Mouse (Mus musculus) heart, embryonic 14.5 days (tissue): ENCODE data around the gene Ms4a3. TPM values are rescaled to one million over a fixed set of nuclear protein-coding genes. Genes with fewer than 3 reads are reported as not detected.

Experiments
- ATAC-seq: fragments of 200-750 bp; cut with Nextera tagmentation; 2 replicates; pipeline ENCODE4 v1.8.0; 2017; ENCODE audit warnings: low read depth, moderate TSS enrichment; ENCODE audit not compliant: insufficient number of reproducible peaks, insufficient read depth, low FRiP score
- H3K27ac ChIP-seq, 2 experiments: fragments of 200-500 bp in 1 of 2; fragments of 300-500 bp in 1 of 2; sonication (generic) in 1 of 2; replicated peaks in 1 of 2; 2 replicates each; pipeline ENCODE4 v1.5.1; 2012 to 2014; ENCODE audit warnings: low read depth in 2 of 2, low read length in 2 of 2, control low read depth in 1 of 2, mild to moderate bottlenecking in 1 of 2, mixed read lengths in 1 of 2; ENCODE audit not compliant: control insufficient read depth in 1 of 2, insufficient read depth in 1 of 2
- H3K27me3 ChIP-seq: fragments of 300-500 bp; sonication (generic); 2 replicates; pipeline ENCODE4 v1.6.1; 2014; ENCODE audit warnings: mild to moderate bottlenecking, low read length, control low read depth; ENCODE audit not compliant: control insufficient read depth, insufficient read depth
- H3K36me3 ChIP-seq: fragments of 300-500 bp; sonication (generic); 2 replicates; pipeline ENCODE4 v1.6.1; 2014; ENCODE audit warnings: mild to moderate bottlenecking, control low read depth, low read length, mixed read lengths; ENCODE audit not compliant: control insufficient read depth, insufficient read depth
- H3K4me1 ChIP-seq, 2 experiments: fragments of 200-500 bp in 1 of 2; fragments of 300-500 bp in 1 of 2; sonication (generic) in 1 of 2; 2 replicates each; pipeline ENCODE4 v1.6.1; 2012 to 2014; ENCODE audit warnings: low read length in 2 of 2, control low read depth in 1 of 2, mixed read lengths in 1 of 2; ENCODE audit not compliant: control insufficient read depth in 2 of 2, insufficient read depth in 2 of 2
- H3K4me2 ChIP-seq: fragments of 300-500 bp; sonication (generic); 2 replicates; pipeline ENCODE4 v1.6.1; 2014; ENCODE audit warnings: mild to moderate bottlenecking, low read length
- H3K4me3 ChIP-seq, 2 experiments: fragments of 200-500 bp in 1 of 2; fragments of 300-500 bp in 1 of 2; sonication (generic) in 1 of 2; 2 replicates each; pipeline ENCODE4 v1.5.1; 2012 to 2014; ENCODE audit warnings: low read length in 2 of 2, mild to moderate bottlenecking in 2 of 2, control low read depth in 1 of 2, low read depth in 1 of 2, moderate library complexity in 1 of 2; ENCODE audit not compliant: control insufficient read depth in 1 of 2, insufficient read depth in 1 of 2
- H3K9ac ChIP-seq: fragments of 300-500 bp; sonication (generic); 2 replicates; pipeline ENCODE4 v1.6.1; 2014; ENCODE audit warnings: mild to moderate bottlenecking, low read length
- H3K9me3 ChIP-seq: fragments of 300-500 bp; sonication (generic); 2 replicates; pipeline ENCODE4 v1.6.1; 2016; ENCODE audit warnings: low read length, control low read depth; ENCODE audit not compliant: control insufficient read depth
- WGBS: fragments of 180-500 bp; shearing (Covaris S2); extraction: QIAGEN DNeasy Blood & Tissue Kit; methylation state at CpG from one replicate; pipeline ENCODE4 v1.1.7; 2014; 5-methylcytosine and 5-hydroxymethylcytosine counted together
- polyA plus RNA-seq: library from polyadenylated mRNA; unstranded; fragments of >200 nt; fragmentation: Nextera tagmentation; extraction: Ambion mirVana; gene quantifications from 2 replicates; pipeline ENCODE4 v1.2.1, GENCODE M21; 2014

Gene Ms4a3
- polyA plus RNA-seq, 1 experiment from 2014 or later = not detected

DNA sequence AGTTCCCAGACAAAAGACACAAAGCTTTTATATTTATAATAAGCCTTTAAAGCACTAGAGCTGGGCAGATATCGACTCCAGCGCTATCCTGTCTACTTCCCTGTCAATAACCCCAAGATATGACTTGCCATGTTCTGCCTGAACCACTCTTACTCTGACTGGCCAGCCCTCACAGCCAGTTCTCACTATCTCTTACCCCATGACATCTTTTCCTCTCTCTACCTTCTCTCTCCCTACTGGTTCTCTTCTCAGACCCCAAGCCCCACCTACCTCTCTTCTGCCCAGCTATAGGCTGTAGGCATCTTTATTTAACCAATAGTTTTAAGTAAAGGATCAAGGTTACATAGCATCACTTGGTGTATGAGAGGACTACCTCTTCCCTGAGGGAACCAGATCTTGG, 6.3 kb downstream of the Ms4a3 start:
- H3K4me1 ChIP-seq = no peaks in the 10 kb centered on the region
- H3K9me3 ChIP-seq = no peaks in the 10 kb centered on the region
- 70% methylated on average over 2 of the region's 2 CpGs for WGBS
- no peaks in the 10 kb centered on the region for H3K36me3 ChIP-seq
- no peak overlapping the region for H3K4me2 ChIP-seq
- H3K27me3 ChIP-seq = no peaks in the 10 kb centered on the region
- no peak overlapping the region for H3K9ac ChIP-seq
- H3K4me3 ChIP-seq = no peak overlapping the region
- ATAC-seq = no peak
- H3K27ac ChIP-seq = no peak overlapping the region

DNA sequence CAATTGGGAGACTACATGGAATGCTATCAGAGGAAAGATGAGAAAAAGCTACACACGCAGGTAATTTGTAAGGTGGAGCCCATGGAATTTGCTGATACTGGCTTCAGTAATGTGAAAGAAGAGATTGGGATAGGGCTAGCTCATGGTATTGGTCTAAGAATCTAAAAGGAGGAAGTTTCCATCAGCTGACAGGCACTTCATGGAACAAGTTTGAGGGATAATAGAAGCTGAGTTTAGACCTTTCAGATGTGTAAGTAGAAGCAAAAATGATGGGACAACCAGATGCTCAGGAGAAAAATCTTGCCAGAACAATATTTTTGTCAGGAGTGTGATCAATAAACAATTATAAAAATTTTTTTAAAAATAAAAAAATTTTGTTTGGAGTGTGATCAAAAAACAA, 6.9 kb downstream of the Ms4a3 start:
- Histone ChIP-seq H3K9ac (no peak overlapping the region), H3K4me2 (no peak overlapping the region), H3K4me1 (no peaks in the 10 kb centered on the region), H3K36me3 (no peaks in the 10 kb centered on the region), H3K27me3 (no peaks in the 10 kb centered on the region), H3K27ac (no peak overlapping the region), H3K4me3 (no peak overlapping the region), H3K9me3 (no peaks in the 10 kb centered on the region)
- ATAC-seq = no peak
- 70% methylated on average over 1 of the region's 1 CpGs for WGBS

DNA sequence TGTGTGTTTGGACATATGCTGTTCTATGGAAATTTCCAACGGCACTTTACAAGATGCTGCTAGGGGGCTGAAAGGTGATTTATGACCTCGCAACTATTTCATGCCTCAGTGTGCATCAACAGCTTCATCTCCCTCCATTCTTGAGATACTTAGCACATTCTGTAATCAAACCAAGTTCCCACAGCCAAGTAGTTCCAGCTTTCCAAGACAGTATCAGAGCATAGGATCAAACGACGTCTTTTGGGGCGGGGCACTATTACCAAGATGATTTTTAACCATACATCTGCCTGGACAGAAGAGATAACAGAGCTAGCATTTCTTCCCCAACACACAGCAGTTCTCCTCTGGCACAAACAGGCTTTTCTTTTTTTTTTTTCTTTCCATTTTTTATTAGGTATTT, 15.4 kb downstream of the Ms4a3 start:
- no peaks in the 10 kb centered on the region for H3K27me3 ChIP-seq
- H3K9ac ChIP-seq = no peak overlapping the region
- no peak for ATAC-seq
- H3K4me2 ChIP-seq = no peak overlapping the region
- no peaks in the 10 kb centered on the region for H3K36me3 ChIP-seq
- no peaks in the 10 kb centered on the region for H3K4me1 ChIP-seq
- 72% methylated on average over 5 of the region's 5 CpGs for WGBS
- H3K4me3 ChIP-seq = no peak overlapping the region
- H3K27ac ChIP-seq = no peak overlapping the region
- H3K9me3 ChIP-seq = no peaks in the 10 kb centered on the region

DNA sequence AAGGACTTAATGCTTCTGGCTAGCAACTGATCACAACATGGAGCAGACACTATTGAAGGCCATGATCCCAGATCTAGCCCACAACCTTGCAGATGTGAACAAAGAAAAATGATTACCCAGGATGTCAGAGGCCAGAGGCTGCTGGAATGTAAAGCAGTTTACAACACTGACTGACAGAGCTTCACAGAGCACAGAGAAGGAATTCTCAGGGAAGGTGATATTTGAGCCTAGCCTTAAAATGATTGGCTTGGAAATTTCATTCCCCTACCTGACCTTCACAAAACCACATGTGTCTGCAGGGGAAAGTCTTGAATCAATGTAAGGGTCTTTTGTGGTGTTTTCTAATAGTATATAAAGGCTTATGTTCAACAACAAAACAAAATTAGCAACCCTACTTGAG, 15.9 kb downstream of the Ms4a3 start:
- Histone ChIP-seq H3K27ac (no peak overlapping the region), H3K36me3 (no peaks in the 10 kb centered on the region), H3K4me3 (no peak overlapping the region), H3K9me3 (no peaks in the 10 kb centered on the region), H3K9ac (no peak overlapping the region), H3K4me2 (no peak overlapping the region), H3K27me3 (no peaks in the 10 kb centered on the region), H3K4me1 (no peaks in the 10 kb centered on the region)
- ATAC-seq = no peak

DNA sequence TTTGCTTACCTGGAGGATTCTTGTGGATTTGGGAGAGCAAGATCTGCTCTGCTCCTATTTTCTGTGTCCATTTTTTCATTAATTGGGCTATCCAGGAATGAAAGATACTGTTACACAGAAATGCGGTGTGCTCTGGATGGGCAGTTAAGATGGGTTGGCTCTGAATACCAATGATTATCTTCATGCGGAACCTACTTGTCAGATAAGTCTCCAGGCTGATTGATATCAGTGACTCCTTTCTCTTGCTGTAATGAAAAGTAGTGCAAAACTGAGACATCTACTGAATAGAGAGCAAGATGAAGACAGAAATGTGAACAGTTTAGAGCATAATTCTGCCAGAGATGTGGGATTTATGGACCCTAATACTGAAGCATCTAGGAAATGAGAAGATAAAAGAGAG, 17.1 kb downstream of the Ms4a3 start, which contains the start of gene Ms4a2:
Ms4a2 (minus strand) TSS at position 169 of the 400 bp plus-strand sequence.
- Histone ChIP-seq H3K36me3 (no peaks in the 10 kb centered on the region), H3K4me1 (no peaks in the 10 kb centered on the region), H3K27me3 (no peaks in the 10 kb centered on the region), H3K4me2 (no peak within 1 kb of the TSS), H3K27ac (no peak within 1 kb of the TSS), H3K9ac (no peak within 1 kb of the TSS), H3K4me3 (no peak within 1 kb of the TSS), H3K9me3 (no peaks in the 10 kb centered on the region)
- 77% methylated on average over 2 of the region's 2 CpGs for WGBS
- ATAC-seq = no peak

DNA sequence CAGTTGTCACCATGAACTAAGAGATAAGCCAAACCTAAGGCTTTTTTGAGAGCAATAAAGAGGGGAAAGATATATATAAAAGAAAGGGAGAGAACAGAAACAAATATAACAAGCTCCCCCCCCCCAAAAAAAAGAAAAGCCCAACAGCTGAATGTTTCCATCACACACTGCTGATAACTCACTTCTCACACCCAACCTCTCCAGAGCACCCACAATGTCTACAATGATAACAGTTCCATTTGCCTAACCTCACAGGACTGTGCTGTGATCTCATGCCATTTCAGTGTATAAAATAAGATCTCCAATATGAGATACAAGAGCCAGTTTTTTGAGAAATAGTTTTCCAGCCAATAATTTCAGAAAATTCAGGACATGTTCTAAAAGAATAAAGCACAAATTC, 22.7 kb downstream of the Ms4a3 start:
- Histone ChIP-seq H3K9ac (no peak overlapping the region), H3K4me1 (no peaks in the 10 kb centered on the region), H3K27ac (no peak overlapping the region), H3K36me3 (no peaks in the 10 kb centered on the region), H3K4me3 (no peak overlapping the region), H3K9me3 (no peaks in the 10 kb centered on the region), H3K4me2 (no peak overlapping the region), H3K27me3 (no peaks in the 10 kb centered on the region)
- no peak for ATAC-seq

DNA sequence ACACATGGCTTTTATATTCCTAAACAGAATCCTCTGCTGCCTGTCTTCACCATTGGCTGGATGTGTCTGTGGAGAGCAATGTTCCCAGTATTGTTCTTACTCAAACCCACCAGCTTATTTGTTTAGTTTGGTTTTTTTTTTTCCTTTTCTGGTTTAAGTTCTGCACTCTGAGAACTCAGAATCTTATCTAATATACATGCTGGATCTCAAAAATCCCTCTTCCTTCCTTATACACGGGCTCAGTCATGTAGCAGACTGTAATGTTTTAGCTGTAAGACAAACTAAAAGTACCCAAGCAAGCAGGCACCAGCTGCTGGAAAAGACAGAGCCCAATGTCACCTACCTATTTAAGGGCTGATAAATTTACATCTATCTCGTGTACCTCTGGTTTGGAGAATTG, 25.8 kb downstream of the Ms4a3 start:
- H3K9me3 ChIP-seq = no peaks in the 10 kb centered on the region
- 39% methylated on average over 2 of the region's 2 CpGs for WGBS
- no peak overlapping the region for H3K4me3 ChIP-seq
- ATAC-seq = no peak
- no peaks in the 10 kb centered on the region for H3K27me3 ChIP-seq
- H3K9ac ChIP-seq = no peak overlapping the region
- H3K4me1 ChIP-seq = 0 out of 4 replicates have a peak, but pooled peaks cover 0 to 2% of the 10 kb centered on the region in 2 experiments
- no peak overlapping the region for H3K4me2 ChIP-seq
- no peaks in the 10 kb centered on the region for H3K36me3 ChIP-seq
- no peak overlapping the region for H3K27ac ChIP-seq

DNA sequence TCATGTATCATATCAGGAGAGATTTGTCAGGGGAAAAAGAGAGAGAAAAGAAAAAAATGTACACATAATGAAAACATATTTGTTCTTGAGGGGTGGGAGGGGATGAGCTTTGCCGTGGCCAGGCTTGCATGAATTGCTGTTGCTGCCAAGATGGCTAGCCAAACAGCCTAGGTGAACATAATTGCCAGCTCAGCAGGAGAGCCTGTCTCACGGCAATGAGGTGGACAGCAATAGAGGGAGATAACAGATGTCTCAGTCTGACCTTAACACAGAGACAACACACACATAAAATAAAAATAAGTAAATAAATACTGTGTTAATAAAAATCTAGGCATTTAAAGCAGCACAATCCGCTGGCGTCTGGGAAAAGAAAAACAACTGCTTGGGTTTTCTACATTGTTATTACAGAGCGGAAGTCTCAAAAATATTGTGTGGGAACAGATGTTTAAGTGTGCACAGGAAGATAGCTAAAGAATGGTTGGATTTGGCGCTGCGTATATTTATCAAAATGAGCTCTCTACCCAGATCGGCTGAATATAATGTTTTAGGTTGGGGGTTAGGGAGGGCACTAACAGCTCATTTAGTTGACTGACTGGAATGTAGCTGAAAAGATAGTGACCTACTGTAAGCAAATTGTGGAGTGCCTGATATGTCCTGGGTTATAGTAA, 26.7 kb downstream of the Ms4a3 start:
- WGBS = 61% methylated on average over 8 of the region's 8 CpGs
- Histone ChIP-seq H3K9me3 (no peaks in the 10 kb centered on the region), H3K4me2 (no peak overlapping the region), H3K27ac (no peak overlapping the region), H3K36me3 (no peaks in the 10 kb centered on the region), H3K27me3 (no peaks in the 10 kb centered on the region), H3K4me1 (0 out of 4 replicates have a peak, but pooled peaks cover 0 to 2% of the 10 kb centered on the region in 2 experiments), H3K9ac (no peak overlapping the region), H3K4me3 (no peak overlapping the region)
- ATAC-seq = no peak
